Mouse (Mus musculus): ENCODE data around the gene Sik3. TPM values are rescaled to one million over a fixed set of nuclear protein-coding genes. Genes with fewer than 3 reads are reported as not detected.
"Not testable (repeated sequence)": the region's sequence is repeated elsewhere in the genome, so short reads cannot be mapped to it uniquely, and the experiment has no call there.

Sik3 gene
- total RNA-seq, 2 experiments from 2014 or later, result 16.5 to 59.8 TPM

DNA sequence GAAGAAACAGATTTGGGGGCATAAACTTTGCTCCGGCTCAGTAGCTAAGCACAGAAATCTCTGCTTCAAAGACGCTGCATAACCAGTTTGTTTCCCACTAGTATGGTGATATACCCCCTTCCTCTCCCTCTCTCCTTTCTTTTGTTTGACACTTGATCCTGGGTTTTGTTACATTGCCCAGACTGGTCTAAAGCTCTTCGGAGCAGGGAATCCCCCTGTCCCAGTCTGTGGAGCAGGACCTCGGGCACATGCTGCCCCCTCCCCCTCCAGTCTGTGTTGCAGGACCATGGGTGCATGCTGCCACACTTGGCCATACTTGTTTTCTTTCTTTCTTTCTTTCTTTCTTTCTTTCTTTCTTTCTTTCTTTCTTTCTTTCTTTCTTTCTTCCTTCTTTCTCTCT, 77.4 kb downstream of the Sik3 start:
- ATAC-seq (replicated peaks; ENCODE audit: poor library complexity, severe bottlenecking), result no peak

DNA sequence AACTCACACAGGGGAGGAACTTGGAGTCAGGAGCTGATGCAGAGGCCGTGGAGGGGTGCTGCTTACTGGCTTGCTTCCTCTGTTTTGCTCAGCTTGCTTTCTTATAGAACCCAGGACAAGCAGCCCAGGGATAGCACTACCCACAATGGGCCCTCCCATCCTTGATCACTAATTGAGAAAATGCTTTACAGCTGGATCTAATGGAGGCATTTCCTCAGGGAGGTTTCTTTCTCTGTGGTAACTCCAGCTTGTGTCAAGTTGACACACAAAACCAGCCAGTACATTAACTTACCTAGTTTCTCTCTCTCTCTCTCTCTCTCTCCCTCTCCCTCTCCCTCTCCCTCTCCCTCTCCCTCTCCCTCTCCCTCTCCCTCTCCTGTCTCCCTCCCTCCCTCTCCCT, 78.5 kb downstream of the Sik3 start:
- not testable (repeated sequence) for ATAC-seq (replicated peaks; ENCODE audit: poor library complexity, severe bottlenecking)

DNA sequence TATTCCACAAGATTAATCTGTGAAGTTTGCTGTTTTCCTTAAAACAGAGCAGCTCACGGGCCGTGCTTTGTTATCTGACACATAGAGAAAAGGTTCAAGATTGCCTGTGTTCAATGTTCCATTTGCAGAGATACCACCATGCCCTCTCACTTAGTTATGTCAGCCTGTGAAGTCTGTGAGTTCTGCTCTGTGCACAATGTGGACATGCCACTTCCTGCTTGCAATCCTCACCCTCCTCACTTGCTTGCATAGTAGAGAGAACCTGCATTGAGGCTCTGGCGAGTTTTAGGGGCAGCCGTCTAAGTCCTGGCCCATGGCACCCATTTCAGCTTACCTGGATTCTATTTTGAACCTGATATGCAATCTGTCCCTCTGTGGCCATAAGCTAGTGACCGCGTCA, 80.0 kb downstream of the Sik3 start:
- ATAC-seq (replicated peaks; ENCODE audit: poor library complexity, severe bottlenecking), result peak; percentile 42

DNA sequence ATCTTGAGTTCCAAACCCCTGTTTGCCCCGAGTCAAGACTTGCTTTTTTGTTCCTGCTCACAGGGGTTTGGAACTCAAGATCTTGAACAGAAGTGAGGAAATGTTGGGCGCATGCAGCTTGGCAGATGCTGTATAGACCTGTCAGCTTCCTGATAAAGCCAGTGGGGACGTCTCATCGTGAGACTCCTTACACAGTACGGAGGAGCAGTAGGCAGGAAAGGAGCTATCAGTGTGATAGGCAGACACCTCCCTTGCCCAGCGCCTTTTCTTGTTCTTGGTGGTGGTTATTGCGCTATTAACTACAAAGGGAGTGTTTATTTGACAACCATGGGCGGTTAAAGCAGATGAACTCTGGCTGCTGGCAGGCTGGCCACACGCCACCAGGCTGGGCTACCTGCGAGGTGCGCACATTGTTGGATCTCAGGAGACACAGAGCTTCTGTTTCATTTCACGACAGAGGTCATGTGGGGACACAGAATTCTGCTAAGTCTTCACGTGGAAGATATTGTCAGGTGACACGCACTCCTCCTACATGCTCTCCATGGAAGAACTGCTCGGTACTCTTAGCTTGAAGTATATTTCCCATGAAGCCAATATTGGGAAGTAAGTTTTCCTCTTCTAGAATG, 85.9 kb downstream of the Sik3 start:
- ATAC-seq (replicated peaks; ENCODE audit: poor library complexity, severe bottlenecking), result peak; percentile 29

DNA sequence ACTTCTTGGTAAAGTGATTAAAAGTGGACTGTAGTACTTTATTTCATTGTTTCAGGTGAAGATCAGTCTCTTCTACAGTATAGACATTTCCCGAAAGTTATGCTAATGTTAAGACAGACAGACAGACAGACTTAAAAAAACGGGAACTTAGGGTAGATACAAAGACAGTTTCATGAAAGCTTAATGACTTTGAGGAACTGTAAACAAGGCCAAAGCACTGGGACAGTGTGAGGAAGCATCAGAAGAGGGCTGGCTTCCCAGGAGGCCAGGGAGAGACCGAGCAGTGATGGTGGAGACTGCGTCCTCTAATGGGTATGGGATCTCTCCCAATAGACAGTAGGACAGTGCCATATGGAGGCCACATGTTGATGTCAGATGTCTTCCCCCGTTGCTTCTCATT, 86.5 kb downstream of the Sik3 start:
- ATAC-seq (replicated peaks; ENCODE audit: poor library complexity, severe bottlenecking), result peak; percentile 89

DNA sequence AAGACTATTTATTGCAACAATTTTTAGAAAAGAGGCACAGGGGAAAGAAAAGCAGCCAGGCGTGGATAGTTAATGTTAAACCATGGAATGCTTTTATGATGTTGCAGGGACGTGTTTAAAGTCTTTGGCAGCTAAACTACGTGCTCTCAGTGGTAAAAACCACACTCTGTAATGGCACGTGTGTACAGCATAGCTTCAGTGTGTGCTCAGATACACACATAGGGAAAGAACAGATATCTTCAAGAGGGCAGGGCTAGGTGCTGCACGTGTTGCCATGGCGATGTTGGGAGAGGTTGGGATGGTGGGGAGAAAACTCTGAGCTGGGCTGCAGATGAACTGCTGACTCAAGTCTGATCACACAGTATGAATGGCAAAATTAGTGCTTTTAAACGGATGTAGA, 90.5 kb downstream of the Sik3 start:
- no peak for ATAC-seq (replicated peaks; ENCODE audit: poor library complexity, severe bottlenecking)

DNA sequence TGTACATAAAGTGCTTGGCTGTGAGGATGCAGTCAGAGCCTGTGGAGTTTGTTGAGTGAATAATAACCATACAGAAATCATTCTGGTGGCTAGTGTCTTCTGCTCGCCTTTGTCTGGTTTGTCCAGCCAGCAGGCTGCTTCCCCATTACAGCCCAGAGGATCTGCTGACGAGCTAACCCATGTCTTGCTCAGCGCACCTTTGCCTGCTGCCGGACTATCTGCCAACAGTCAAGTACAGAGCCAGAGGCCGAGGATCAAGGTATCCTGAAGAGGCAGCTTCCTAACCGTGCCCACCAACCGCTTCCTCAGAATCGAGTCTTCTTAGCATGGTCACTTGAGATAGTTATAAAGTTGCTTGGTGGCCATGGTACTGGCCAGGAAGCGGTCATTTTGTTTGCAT, 93.5 kb downstream of the Sik3 start:
- no peak for ATAC-seq (replicated peaks; ENCODE audit: poor library complexity, severe bottlenecking)

DNA sequence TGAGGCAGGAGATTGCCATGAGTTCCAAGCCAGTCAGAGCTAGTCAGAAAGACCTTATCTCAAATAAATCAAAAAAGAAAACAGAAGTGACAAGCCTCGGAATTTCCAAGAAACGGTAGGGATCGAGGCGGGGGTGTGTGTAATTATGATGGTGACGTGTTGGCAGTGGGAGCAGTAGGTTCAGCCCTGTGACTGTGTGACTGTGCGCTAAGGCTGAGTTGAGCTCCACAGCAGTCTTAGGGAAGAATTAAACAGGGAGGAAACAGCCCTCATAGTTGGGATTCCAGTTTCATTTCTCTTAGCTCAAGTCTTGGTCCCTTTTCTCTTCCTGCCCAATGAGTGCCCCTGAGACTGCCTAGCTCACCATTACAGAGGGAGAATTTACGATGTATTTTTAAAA, 98.0 kb downstream of the Sik3 start:
- ATAC-seq (replicated peaks; ENCODE audit: poor library complexity, severe bottlenecking), result peak; percentile 75

DNA sequence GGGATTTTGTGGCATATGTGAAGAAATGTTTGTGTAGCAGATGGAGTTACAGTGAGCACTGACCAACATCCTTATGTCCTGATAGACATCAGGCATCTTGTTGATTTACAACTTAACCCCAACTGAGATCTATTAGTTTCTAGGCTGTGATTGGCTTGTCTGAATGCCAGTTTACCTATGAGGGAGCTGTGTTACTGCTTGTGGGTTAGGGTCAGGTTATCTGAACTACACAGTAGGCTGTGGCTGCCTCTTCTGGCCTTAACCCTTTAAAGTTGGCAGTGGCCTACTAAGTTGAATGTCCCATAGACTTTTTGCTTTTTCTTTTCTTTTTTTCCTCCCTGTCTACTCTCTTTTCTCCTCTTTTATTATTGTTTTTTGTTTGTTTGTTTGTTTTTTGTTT, 98.7 kb downstream of the Sik3 start:
- ATAC-seq (replicated peaks; ENCODE audit: poor library complexity, severe bottlenecking), result no peak; the same call in 1 of the 2 replicates

DNA sequence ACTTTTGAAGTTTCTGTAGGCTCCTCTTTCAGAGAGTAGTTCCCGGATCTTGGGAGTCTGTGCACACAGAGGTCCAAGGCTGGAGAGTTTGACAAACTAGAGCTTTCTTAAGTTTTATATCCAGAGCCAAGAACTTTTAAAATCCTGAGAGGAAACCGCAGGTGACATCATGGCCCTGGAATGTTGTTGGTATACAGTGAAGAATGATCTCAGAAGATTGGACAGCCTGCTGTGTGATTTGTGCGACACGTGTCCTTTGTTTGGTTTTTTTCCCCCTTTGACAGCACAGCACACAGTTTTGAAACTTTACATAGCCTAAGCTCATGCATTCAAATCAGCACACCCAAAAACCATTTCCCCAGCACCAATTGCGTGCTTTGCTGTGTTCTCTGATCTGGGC, 99.6 kb downstream of the Sik3 start:
- ATAC-seq (replicated peaks; ENCODE audit: poor library complexity, severe bottlenecking), result no peak

DNA sequence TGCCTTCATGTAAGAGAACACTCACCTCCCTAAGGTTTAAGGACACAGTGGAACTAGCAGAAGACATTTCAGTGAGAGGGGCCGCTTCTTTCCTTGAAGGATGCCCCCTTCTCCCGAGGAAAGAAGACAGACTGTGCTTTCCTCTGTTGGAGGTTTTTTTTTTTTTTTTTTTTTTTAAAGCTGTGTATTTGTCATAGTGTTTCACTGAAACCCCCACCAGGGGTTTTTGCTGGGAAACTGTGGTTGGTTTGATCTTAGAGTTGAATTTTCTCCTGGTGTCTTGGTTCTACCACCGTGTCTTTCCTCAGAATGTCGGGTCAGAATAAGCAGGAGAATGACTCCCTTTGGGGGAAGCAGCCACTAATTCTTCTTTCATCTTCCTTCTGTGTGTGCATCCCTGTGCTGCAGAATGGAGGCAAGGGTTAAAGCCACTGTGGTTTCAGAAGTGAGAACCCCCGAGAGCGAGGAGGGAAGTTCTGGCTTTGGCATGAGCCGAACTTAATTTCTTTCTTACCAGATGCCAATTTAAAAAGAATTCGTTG, 106.3 kb downstream of the Sik3 start:
- no peak for ATAC-seq (replicated peaks; ENCODE audit: poor library complexity, severe bottlenecking)

DNA sequence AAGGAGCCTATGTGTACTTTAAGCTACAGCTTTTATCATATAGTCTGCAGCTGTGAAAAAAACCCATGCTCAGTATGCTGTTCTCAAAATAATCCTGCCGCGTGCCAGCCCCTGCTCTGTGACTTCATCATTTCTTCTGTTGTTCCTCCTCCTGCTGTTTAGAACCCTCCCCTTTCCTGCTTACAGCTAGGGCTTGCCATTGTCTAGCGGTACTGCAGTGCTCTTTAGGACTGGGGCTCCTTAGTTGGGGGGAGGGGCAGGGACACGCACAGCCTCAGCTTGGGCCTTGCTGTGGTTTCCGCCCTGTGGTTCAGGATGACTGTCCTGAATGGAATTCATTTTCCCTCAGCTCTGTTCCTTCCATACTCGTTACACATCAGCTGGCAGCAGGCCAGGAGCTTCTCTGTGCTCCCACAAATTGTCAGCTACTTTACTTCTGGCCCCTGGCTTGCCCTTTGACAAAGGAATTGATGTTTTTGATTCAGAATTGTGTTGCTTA, 107.4 kb downstream of the Sik3 start:
- ATAC-seq (replicated peaks; ENCODE audit: poor library complexity, severe bottlenecking), result peak; percentile 82

DNA sequence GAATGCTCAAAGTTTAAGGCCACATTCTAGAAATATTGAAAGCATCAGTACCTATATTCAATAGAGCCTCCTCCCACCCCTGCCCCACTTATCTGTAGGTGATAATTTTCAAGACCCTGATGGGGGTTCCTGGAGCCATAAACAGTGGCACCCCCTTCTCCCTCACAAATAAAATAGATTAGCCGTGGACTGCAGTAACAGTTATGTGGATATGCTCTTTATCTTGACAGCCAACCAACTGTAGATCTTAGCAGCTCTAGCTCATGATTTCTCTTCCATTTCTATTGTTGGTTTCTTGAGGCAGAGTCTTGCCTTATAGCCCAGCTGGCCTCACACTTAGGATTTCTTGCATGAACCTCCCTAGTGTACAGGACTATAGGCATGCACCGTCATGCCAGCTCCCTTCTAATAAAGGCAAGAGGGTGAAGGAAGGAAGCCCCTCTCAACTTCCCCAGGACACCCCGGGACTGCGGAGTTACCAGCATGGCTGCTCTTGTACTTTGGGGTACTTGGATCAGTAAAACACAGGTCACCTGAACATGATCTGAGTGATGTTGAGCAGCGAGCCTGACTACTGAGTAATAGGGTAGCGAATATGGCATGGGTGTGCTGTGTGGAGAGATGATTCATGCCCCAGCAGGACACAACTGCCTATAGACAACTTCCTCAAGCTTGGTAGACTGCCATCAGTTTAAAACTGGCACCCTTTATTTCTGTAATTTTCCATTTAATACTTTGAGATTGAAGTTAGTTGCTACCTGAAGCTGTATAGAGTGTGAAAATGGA, 108.0 kb downstream of the Sik3 start:
- ATAC-seq (replicated peaks; ENCODE audit: poor library complexity, severe bottlenecking), result peak; percentile 47; the same call in 1 of the 2 replicates

DNA sequence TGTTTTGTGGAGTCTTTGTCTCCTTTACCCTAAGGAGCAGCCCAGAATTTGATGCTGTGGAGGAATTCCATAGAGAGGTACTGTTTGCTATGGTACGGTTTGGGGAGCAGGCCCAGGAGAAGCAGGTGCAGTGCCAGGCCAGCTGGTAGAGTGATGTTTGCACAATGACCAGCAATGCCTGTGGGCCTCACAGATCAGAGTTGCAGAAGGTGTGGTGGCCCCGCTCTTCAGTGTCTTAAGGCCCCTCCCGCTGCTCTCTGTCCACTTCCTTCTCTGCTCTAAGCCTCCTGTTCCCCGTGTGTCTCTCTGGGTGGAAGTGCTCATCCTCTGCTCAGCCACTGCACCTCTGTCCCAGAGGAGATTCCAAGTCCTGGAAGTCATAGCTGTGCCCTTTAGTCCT, 108.9 kb downstream of the Sik3 start:
- peak; percentile 70 for ATAC-seq (replicated peaks; ENCODE audit: poor library complexity, severe bottlenecking)

DNA sequence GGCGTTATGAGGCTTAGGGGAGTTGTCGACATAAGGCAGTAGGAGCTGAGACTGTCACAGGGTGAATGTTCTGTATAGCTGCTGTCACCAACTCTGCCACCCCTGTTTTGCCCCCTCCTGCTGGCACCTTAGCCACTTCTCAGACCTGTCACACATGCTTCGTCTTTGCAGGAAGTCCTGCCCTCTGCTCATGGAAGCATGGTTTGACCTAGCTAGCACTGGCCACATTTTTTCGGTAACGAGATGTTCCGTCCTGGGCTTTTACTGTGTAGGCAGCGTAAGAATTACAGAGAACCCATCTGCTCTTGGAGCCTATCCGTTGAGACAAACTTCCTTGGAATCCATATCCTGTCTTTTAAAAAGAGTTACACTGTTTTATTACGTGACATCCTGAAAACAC, 110.1 kb downstream of the Sik3 start:
- no peak for ATAC-seq (replicated peaks; ENCODE audit: poor library complexity, severe bottlenecking)

DNA sequence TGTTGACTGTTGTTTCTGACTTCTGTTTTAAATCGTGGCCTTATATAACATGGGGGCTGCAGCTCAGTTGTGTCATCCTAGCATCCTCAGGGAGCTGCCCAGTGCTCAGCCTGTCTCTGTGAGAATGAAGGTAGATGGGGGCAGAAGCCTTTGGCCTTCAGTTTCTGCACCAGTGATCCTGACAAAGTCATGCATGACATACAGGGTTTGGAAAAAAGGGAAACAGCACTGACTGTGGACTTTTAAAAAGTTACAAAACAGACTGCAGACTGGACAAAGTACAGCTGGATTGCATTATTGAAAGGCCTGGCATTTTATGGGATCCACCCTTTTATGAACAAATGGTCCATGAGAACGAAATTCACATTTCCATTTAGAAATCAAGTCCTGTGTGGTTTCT, 113.7 kb downstream of the Sik3 start:
- ATAC-seq (replicated peaks; ENCODE audit: poor library complexity, severe bottlenecking), result no peak

DNA sequence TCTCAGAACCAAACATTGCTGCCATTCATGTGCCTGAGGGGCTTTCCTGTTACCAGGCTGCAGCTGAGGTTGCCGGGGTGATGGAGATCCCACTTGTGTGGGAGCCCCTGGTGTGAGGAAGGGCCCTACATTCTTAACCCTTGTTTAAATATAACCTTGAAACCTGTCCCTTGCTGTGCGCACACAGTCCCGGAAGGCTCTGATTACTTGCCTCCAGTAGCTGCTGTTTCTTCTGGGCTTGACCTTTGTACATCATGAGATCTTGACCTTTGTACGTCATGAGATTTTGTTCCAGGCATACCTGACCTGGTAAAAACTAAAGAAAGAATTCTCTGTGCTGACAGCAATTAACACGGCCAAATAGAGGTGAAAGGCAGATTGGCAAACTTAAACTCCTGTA, 114.7 kb downstream of the Sik3 start:
- no peak for ATAC-seq (replicated peaks; ENCODE audit: poor library complexity, severe bottlenecking)

DNA sequence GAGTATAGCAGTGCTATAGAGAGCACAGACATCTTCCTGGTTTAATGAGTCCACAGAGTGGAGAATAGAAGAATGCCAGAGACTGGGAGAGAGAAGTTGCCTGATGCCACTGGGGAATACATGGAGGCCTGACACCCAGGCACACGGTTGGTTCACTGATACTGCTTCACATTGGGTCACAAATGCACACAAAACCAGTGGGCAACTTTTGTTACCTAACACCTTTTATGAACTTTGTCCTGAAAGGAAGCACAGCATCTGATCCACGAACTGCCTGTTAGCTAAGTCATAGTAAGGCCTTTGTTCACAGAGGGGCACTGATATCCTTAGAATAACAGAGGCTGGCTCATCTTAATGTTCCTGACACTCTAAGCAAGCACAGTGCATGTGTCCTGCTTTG, 116.6 kb downstream of the Sik3 start:
- no peak for ATAC-seq (replicated peaks; ENCODE audit: poor library complexity, severe bottlenecking)

DNA sequence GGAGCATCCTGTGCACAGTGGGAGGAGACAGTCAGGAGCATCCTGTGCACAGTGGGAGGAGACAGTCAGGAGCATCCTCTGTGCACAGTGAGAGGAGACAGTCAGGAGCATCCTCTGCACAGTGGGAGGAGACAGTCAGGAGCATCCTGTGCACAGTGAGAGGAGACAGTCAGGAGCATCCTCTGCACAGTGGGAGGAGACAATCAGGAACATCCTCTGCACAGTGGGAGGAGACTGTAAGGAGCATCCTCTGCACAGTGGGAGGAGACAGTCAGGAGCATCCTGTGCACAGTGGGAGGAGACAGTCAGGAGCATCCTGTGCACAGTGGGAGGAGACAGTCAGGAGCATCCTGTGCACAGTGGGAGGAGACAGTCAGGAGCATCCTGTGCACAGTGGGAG, 120.2 kb downstream of the Sik3 start:
- ATAC-seq (replicated peaks; ENCODE audit: poor library complexity, severe bottlenecking), result not testable (repeated sequence)

DNA sequence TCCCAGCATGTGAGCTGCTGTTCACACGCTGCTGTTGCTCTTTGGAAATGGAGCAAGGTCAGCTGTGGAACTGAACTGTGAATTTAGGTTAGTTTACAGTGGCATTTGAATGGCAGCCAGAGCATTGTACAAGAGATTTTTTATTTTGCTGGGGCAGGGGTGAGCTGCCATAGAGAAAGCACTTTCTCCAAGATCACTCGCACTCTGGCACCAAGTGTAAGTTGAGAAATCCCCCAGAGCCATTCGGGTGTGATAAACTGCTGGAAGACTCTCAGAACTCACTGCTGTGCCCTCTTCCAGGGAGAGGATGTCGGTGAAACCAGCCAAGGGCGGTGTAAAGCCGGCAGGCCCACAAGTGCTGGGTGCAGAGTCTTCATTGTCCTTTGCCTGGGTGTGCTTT, 126.2 kb downstream of the Sik3 start:
- ATAC-seq (replicated peaks; ENCODE audit: poor library complexity, severe bottlenecking), result no peak

DNA sequence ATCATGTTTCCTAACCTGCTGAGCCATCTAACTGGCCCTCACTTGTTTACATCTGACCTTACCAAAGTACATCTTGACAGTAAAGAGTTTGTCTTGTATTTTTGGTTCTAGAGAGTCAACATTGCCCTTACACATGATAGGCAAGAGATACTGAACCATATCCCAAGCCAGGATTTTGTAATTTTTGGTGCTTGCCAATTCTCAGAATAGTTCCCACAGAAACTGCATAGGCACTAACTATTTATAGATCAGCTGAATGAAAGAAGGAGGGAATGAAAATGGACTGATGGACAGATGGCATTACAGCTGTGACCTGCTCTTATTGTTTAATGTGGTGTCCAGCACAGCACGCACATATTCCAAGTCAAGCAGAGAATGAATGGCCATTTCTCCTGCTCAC, 128.2 kb downstream of the Sik3 start:
- no peak for ATAC-seq (replicated peaks; ENCODE audit: poor library complexity, severe bottlenecking)

DNA sequence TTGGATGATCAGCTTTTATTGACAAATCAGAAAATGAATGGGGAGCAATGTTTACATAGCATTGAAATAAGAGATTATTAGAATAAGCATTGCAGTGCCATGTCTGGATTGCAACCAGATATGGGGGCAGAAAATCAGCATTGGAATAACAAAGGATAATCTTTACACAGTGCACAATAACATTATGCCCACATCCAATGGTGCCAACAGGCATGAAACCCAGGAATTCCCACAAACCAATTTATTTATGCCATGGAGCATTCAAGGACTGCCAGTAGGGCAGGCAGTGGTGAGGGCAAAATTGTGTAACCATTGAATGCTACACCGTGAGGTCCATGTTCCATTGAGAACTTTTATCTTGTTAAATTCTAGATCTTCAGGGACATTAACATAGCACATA, 129.4 kb downstream of the Sik3 start:
- ATAC-seq (replicated peaks; ENCODE audit: poor library complexity, severe bottlenecking), result no peak
